Mouse (Mus musculus) thymus, adult 2 months (tissue): ENCODE measurements at regions not wholly inside any gene's neighbourhood (a gene's known extent, or its start where the extent isn't known, plus 50 kb on each side); places are given as distances from the start of the nearest gene placed in this dataset.

Source experiments
- CTCF ChIP-seq: fragments of 200-500 bp; IDR thresholded peaks from 2 replicates; pipeline ENCODE4 v1.5.1; 2012; ENCODE audit warnings: mild to moderate bottlenecking, control low read depth, low read length, moderate library complexity, borderline replicate concordance; ENCODE audit not compliant: control insufficient read depth, poor library complexity, insufficient read depth; ENCODE audit errors: extremely low read depth
- POLR2A ChIP-seq: fragments of 200-500 bp; IDR thresholded peaks from 2 replicates; pipeline ENCODE4 v1.6.1; 2012; ENCODE audit warnings: mild to moderate bottlenecking, low read length, control low read depth, moderate library complexity; ENCODE audit not compliant: control insufficient read depth, poor library complexity, insufficient read depth; ENCODE audit errors: extremely low read depth

- no peak for TF ChIP-seq POLR2A
- TF ChIP-seq CTCF = no peak
These were observed 601.4 kb upstream of the 4930452B06Rik start for GRCm38 (mm10) chr14:9267282-9268091.
